Mouse (Mus musculus): Measurements from ENCODE around the gene Rab3a. TPM values are rescaled to one million over a fixed set of nuclear protein-coding genes. Genes with fewer than 3 reads are reported as not detected.

Rab3a gene
- polyA plus RNA-seq, 1 experiment from 2014 or later: 519 TPM

- Histone ChIP-seq H3K4me3 (replicated peaks; ENCODE audit: low read length) (no peak overlapping the region), H3K4me1 (replicated peaks; ENCODE audit: control insufficient read depth, insufficient read depth, low read length) (peaks cover 24% of the 10 kb centered on the region), H3K9me3 (ENCODE audit: control insufficient read depth, low read length) (no peaks in the 10 kb centered on the region), H3K36me3 (replicated peaks; ENCODE audit: control insufficient read depth, insufficient read depth) (peaks cover 66% of the 10 kb centered on the region), H3K27me3 (ENCODE audit: control insufficient read depth, insufficient read depth, low read length) (no peaks in the 10 kb centered on the region), H3K9ac (no peak overlapping the region), H3K4me2 (replicated peaks) (no peak overlapping the region), H3K27ac (no peak overlapping the region)
- DNase-seq (ENCODE audit: low spot score): peak; percentile 98
- peak; percentile 79 for ATAC-seq (ENCODE audit: low FRiP score)
- WGBS: 10% methylated on average over 26 of the region's 26 CpGs
These were observed 14.9 kb downstream of the Rab3a start for GRCm38 (mm10) chr8:70769359-70769758.

GRCm38 (mm10) chr8:70769858-70770257 lies 15.4 kb downstream of the Rab3a start:
- Histone ChIP-seq H3K27ac (no peak overlapping the region), H3K27me3 (ENCODE audit: control insufficient read depth, insufficient read depth, low read length) (no peaks in the 10 kb centered on the region), H3K9me3 (ENCODE audit: control insufficient read depth, low read length) (no peaks in the 10 kb centered on the region), H3K4me3 (replicated peaks; ENCODE audit: low read length) (no peak overlapping the region), H3K4me2 (replicated peaks) (no peak overlapping the region), H3K36me3 (replicated peaks; ENCODE audit: control insufficient read depth, insufficient read depth) (peaks cover 66% of the 10 kb centered on the region), H3K4me1 (replicated peaks; ENCODE audit: control insufficient read depth, insufficient read depth, low read length) (peaks cover 29% of the 10 kb centered on the region), H3K9ac (no peak overlapping the region)
- WGBS: 78% methylated on average over 12 of the region's 12 CpGs
- ATAC-seq (ENCODE audit: low FRiP score): no peak
- DNase-seq (ENCODE audit: low spot score): no peak

DNA sequence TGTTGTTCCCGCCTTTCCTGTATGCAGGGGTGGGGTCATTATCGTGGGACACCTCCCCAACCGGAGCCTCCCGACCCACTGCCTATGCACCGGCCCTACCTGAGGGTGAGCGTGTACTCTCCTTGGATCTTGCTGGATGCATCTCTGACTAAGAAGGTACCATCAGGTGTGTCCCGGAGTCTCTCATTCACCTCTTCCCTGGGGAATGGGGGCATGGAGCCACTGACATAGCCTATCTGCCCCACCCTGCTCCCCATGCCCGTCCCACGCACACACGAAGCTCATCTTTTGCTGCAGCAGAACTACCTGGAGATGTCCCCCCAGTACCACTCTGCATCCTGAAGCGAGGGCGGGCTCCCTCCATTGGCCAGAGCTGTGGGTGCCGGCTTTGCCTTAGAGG lies 16.3 kb downstream of the Rab3a start:
- ATAC-seq (ENCODE audit: low FRiP score) (no peak), DNase-seq (ENCODE audit: low spot score) (no peak)
- Histone ChIP-seq H3K4me1 (replicated peaks; ENCODE audit: control insufficient read depth, insufficient read depth, low read length) (peaks cover 37% of the 10 kb centered on the region), H3K36me3 (replicated peaks; ENCODE audit: control insufficient read depth, insufficient read depth) (peaks cover 66% of the 10 kb centered on the region), H3K4me2 (replicated peaks) (no peak overlapping the region), H3K27me3 (ENCODE audit: control insufficient read depth, insufficient read depth, low read length) (no peaks in the 10 kb centered on the region), H3K27ac (no peak overlapping the region), H3K9me3 (ENCODE audit: control insufficient read depth, low read length) (no peaks in the 10 kb centered on the region), H3K9ac (no peak overlapping the region), H3K4me3 (replicated peaks; ENCODE audit: low read length) (no peak overlapping the region)
- 97% methylated on average over 13 of the region's 13 CpGs for WGBS

- ATAC-seq (ENCODE audit: low FRiP score) (no peak), DNase-seq (ENCODE audit: low spot score) (no peak)
- no peak overlapping the region for H3K27ac ChIP-seq
- no peaks in the 10 kb centered on the region for H3K27me3 ChIP-seq (ENCODE audit: control insufficient read depth, insufficient read depth, low read length)
- H3K36me3 ChIP-seq (replicated peaks; ENCODE audit: control insufficient read depth, insufficient read depth): peaks cover 66% of the 10 kb centered on the region
- H3K4me3 ChIP-seq (replicated peaks; ENCODE audit: low read length): no peak overlapping the region
- 93% methylated on average over 7 of the region's 7 CpGs for WGBS
- no peak overlapping the region for H3K4me2 ChIP-seq (replicated peaks)
- no peak overlapping the region for H3K9ac ChIP-seq
- H3K4me1 ChIP-seq (replicated peaks; ENCODE audit: control insufficient read depth, insufficient read depth, low read length): peaks cover 34% of the 10 kb centered on the region
- no peaks in the 10 kb centered on the region for H3K9me3 ChIP-seq (ENCODE audit: control insufficient read depth, low read length)
These were observed 16.7 kb downstream of the Rab3a start for GRCm38 (mm10) chr8:70771217-70771616.

- Histone ChIP-seq H3K9ac (no peak overlapping the region), H3K27me3 (ENCODE audit: control insufficient read depth, insufficient read depth, low read length) (no peaks in the 10 kb centered on the region), H3K27ac (no peak overlapping the region), H3K36me3 (replicated peaks; ENCODE audit: control insufficient read depth, insufficient read depth) (peaks cover 66% of the 10 kb centered on the region), H3K9me3 (ENCODE audit: control insufficient read depth, low read length) (no peaks in the 10 kb centered on the region), H3K4me2 (replicated peaks) (no peak overlapping the region), H3K4me1 (replicated peaks; ENCODE audit: control insufficient read depth, insufficient read depth, low read length) (peaks cover 30% of the 10 kb centered on the region), H3K4me3 (replicated peaks; ENCODE audit: low read length) (no peak overlapping the region)
- ATAC-seq (ENCODE audit: low FRiP score): no peak
- WGBS: 95% methylated on average over 13 of the region's 13 CpGs
- DNase-seq (ENCODE audit: low spot score): no peak
These were observed 17.6 kb downstream of the Rab3a start for GRCm38 (mm10) chr8:70772075-70772474.

DNA sequence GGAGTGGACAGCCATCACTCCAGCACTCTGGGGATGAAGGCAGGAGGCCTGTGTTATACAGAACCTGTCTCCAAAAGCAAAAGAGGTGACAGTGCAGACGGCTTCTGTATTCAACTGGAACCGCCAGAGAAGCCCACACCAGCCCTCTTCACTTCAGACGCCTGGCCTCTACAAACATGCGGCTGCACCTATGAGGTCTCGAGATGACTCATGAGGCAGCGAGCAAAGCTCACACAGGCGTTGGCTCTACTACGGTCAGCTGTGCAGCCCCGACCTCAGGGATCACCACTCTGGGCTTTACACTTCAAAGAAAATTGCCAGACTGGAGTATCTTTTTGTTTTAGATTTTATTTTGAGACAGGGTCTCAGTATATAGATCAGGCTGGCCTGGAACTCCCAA lies 18.4 kb downstream of the Rab3a start:
- Histone ChIP-seq H3K27ac (0 out of 2 replicates have a peak overlapping the region, but pooled peaks have one; percentile 55), H3K9me3 (ENCODE audit: control insufficient read depth, low read length) (no peaks in the 10 kb centered on the region), H3K4me3 (replicated peaks; ENCODE audit: low read length) (no peak overlapping the region), H3K27me3 (ENCODE audit: control insufficient read depth, insufficient read depth, low read length) (no peaks in the 10 kb centered on the region), H3K4me1 (replicated peaks; ENCODE audit: control insufficient read depth, insufficient read depth, low read length) (peaks cover 34% of the 10 kb centered on the region), H3K36me3 (replicated peaks; ENCODE audit: control insufficient read depth, insufficient read depth) (peaks cover 60% of the 10 kb centered on the region), H3K9ac (no peak overlapping the region), H3K4me2 (replicated peaks) (no peak overlapping the region)
- no peak for DNase-seq (ENCODE audit: low spot score)
- no peak for ATAC-seq (ENCODE audit: low FRiP score)
- 93% methylated on average over 9 of the region's 9 CpGs for WGBS

GRCm38 (mm10) chr8:70773410-70773809 lies 18.9 kb downstream of the Rab3a start:
- ATAC-seq (ENCODE audit: low FRiP score) (no peak), DNase-seq (ENCODE audit: low spot score) (no peak)
- 68% methylated on average over 4 of the region's 5 CpGs for WGBS
- Histone ChIP-seq H3K9me3 (ENCODE audit: control insufficient read depth, low read length) (no peaks in the 10 kb centered on the region), H3K4me1 (replicated peaks; ENCODE audit: control insufficient read depth, insufficient read depth, low read length) (peaks cover 38% of the 10 kb centered on the region), H3K4me2 (replicated peaks) (peak overlapping the region; percentile 18; the same call in 1 of the 2 replicates), H3K4me3 (replicated peaks; ENCODE audit: low read length) (no peak overlapping the region), H3K27me3 (ENCODE audit: control insufficient read depth, insufficient read depth, low read length) (no peaks in the 10 kb centered on the region), H3K27ac (peak overlapping the region; percentile 55), H3K36me3 (replicated peaks; ENCODE audit: control insufficient read depth, insufficient read depth) (peaks cover 55% of the 10 kb centered on the region), H3K9ac (0 out of 2 replicates have a peak overlapping the region, but pooled peaks have one; percentile 25)

DNA sequence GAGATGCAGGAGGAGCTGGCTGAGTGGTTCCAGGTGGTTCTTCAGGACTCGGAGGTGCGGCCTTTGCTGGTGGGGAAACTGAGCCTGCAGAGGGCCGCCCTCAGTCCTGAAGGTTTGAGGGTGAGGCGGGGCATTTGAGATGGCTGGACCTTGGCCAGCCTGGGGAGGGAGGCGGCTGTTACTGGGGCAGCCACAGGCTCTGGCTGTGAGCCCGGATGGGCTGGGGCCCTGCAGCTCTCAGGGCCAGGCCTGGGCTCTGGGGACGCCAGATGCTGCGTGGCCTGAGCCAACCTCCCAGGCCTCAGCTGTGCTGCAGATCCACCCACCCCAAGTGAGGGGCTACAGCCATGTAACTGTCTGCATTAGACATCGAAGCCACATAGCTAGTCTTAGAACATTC lies 19.4 kb downstream of the Rab3a start:
- no peak for ATAC-seq (ENCODE audit: low FRiP score)
- Histone ChIP-seq H3K9me3 (ENCODE audit: control insufficient read depth, low read length) (no peaks in the 10 kb centered on the region), H3K27ac (peak overlapping the region; percentile 55), H3K4me2 (replicated peaks) (peak overlapping the region; percentile 18; the same call in 1 of the 2 replicates), H3K27me3 (ENCODE audit: control insufficient read depth, insufficient read depth, low read length) (no peaks in the 10 kb centered on the region), H3K4me3 (replicated peaks; ENCODE audit: low read length) (no peak overlapping the region), H3K9ac (peak overlapping the region; percentile 39; the same call in 1 of the 2 replicates), H3K36me3 (replicated peaks; ENCODE audit: control insufficient read depth, insufficient read depth) (peaks cover 50% of the 10 kb centered on the region), H3K4me1 (replicated peaks; ENCODE audit: control insufficient read depth, insufficient read depth, low read length) (peaks cover 38% of the 10 kb centered on the region)
- DNase-seq (ENCODE audit: low spot score): peak; percentile 65
- 51% methylated on average over 9 of the region's 9 CpGs for WGBS

- peaks cover 52% of the 10 kb centered on the region for H3K36me3 ChIP-seq (replicated peaks; ENCODE audit: control insufficient read depth, insufficient read depth)
- no peak overlapping the region for H3K4me3 ChIP-seq (replicated peaks; ENCODE audit: low read length)
- peak overlapping the region; percentile 88 for H3K4me2 ChIP-seq (replicated peaks)
- peaks cover 38% of the 10 kb centered on the region for H3K4me1 ChIP-seq (replicated peaks; ENCODE audit: control insufficient read depth, insufficient read depth, low read length)
- WGBS: 98% methylated on average over 18 of the region's 18 CpGs
- no peak for ATAC-seq (ENCODE audit: low FRiP score)
- peak overlapping the region; percentile 99; the same call in 1 of the 2 replicates for H3K9ac ChIP-seq
- DNase-seq (ENCODE audit: low spot score): no peak
- H3K27me3 ChIP-seq (ENCODE audit: control insufficient read depth, insufficient read depth, low read length): no peaks in the 10 kb centered on the region
- no peaks in the 10 kb centered on the region for H3K9me3 ChIP-seq (ENCODE audit: control insufficient read depth, low read length)
- peak overlapping the region; percentile 55; the same call in 1 of the 2 replicates for H3K27ac ChIP-seq
These were observed 20.3 kb downstream of the Rab3a start for GRCm38 (mm10) chr8:70774740-70775139.

DNA sequence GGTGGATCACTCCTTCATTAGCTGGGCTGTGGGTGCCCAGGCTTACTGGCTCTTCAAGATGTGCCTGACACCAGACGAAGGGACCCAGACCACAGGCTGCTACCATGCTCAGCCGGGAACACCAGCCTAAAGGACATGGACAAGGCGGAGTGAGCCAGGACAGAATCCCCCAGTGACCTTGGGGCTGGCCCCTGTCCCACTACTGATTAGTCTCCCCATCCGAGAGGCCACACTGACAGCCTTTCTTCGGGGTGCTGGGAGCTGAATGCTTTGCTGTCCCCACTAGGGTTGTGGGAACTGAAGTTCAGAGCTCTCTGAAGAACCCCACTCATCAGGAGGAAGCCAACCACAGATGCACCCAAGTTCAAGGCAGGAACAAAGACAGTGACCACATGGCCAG lies 20.7 kb downstream of the Rab3a start:
- Histone ChIP-seq H3K27ac (no peak overlapping the region), H3K4me3 (replicated peaks; ENCODE audit: low read length) (peak overlapping the region; percentile 83), H3K4me1 (replicated peaks; ENCODE audit: control insufficient read depth, insufficient read depth, low read length) (peaks cover 38% of the 10 kb centered on the region), H3K9ac (peak overlapping the region; percentile 99), H3K36me3 (replicated peaks; ENCODE audit: control insufficient read depth, insufficient read depth) (peaks cover 52% of the 10 kb centered on the region), H3K9me3 (ENCODE audit: control insufficient read depth, low read length) (no peaks in the 10 kb centered on the region), H3K27me3 (ENCODE audit: control insufficient read depth, insufficient read depth, low read length) (no peaks in the 10 kb centered on the region), H3K4me2 (replicated peaks) (peak overlapping the region; percentile 88)
- WGBS: 85% methylated on average over 5 of the region's 5 CpGs
- no peak for DNase-seq (ENCODE audit: low spot score)
- ATAC-seq (ENCODE audit: low FRiP score): no peak

Measured in hindbrain, embryonic 14.5 days (tissue).